Mouse (Mus musculus) gastrocnemius, adult 8-10 months (tissue): Measurements from ENCODE around the gene Scgb1b27. TPM values are rescaled to one million over a fixed set of nuclear protein-coding genes. Genes with fewer than 3 reads are reported as not detected.
"Not testable (repeated sequence)": the region's sequence is repeated elsewhere in the genome, so short reads cannot be mapped to it uniquely, and the experiment has no call there.

Experiments used
- DNase-seq, 2 experiments: peaks; one replicate each; pipeline ENCODE4 v3.0.0; 2022; ENCODE audit warnings: low spot score in 2 of 2
- total RNA-seq, 4 experiments: library from RNA; stranded (reverse); gene quantifications; 2 replicates each; pipeline ENCODE4 v1.2.4; 2022

The Scgb1b27 gene
- total RNA-seq, result not detected

- DNase-seq, result not testable (repeated sequence)
These were observed at the start of gene Scgb1b27 for GRCm38 (mm10) chr7:34021183-34021582. Scgb1b27 (plus strand) TSS chr7:34021483.

- DNase-seq, result peak in 1 of 2 experiments; percentile 5
These were observed 39.0 kb upstream of the Scgb1b27 start for GRCm38 (mm10) chr7:33982281-33982680.

GRCm38 (mm10) chr7:34013842-34014241 is 7.4 kb upstream of the Scgb1b27 start, which contains the start of gene Scgb2b27:
Scgb2b27 (minus strand) TSS chr7:34013942.
- no peak for DNase-seq

GRCm38 (mm10) chr7:34025641-34026040 is 4.4 kb downstream of the Scgb1b27 start:
- DNase-seq, result no peak

GRCm38 (mm10) chr7:34027202-34027601 is 5.9 kb downstream of the Scgb1b27 start:
- DNase-seq, result not testable (repeated sequence)

- no peak for DNase-seq
These were observed 8.7 kb downstream of the Scgb1b27 start for GRCm38 (mm10) chr7:34030026-34030425.

- not testable (repeated sequence) for DNase-seq
These were observed 13.3 kb downstream of the Scgb1b27 start for GRCm38 (mm10) chr7:34034579-34034978.

GRCm38 (mm10) chr7:34036076-34036815 is 15.0 kb downstream of the Scgb1b27 start:
- DNase-seq, result not testable (repeated sequence)

- not testable (repeated sequence) for DNase-seq
These were observed 46.8 kb downstream of the Scgb1b27 start for GRCm38 (mm10) chr7:34068132-34068531.

Other genes with a start within 250 kb of the Scgb1b27 start
- not detected for gene Scgb2b26, start 76.4 kb upstream of the Scgb1b27 start, total RNA-seq
- not detected for gene Scgb2b27, start 7.5 kb upstream of the Scgb1b27 start, total RNA-seq
- gene Scgb1b30, start 73.9 kb downstream of the Scgb1b27 start, total RNA-seq, result not detected
- gene Wtip, start 111.8 kb downstream of the Scgb1b27 start, total RNA-seq, result 1 to 10 TPM; 2.4 to 4.5 (median 2.4) TPM
- gene Uba2, start 148.1 kb downstream of the Scgb1b27 start, total RNA-seq, result 10 to 100 TPM; 33.2 to 42.5 (median 37.5) TPM
- 10 to 100 TPM; 13.0 to 18.6 (median 16.9) TPM for gene Pdcd2l, start 175.2 kb downstream of the Scgb1b27 start, total RNA-seq
- gene Gpi1, start 208.9 kb downstream of the Scgb1b27 start, total RNA-seq, result 1,000 to 10,000 TPM in 2 of 4 experiments, 100 to 1,000 TPM in 2; 941 to 1,057 (median 993) TPM
- gene Gm6096, start 229.6 kb downstream of the Scgb1b27 start, total RNA-seq, result not detected